Mouse (Mus musculus) urinary bladder, postnatal 36 days (tissue): ENCODE measurements at regions not wholly inside any gene's neighbourhood (a gene's known extent, or its start where the extent isn't known, plus 50 kb on each side); places are given as distances from the start of the nearest gene placed in this dataset.
A peak's percentile ranks its signal among the peaks of the same experiment; 100 is the strongest.

Experiments used
- DNase-seq, 2 experiments: peaks; one replicate each; pipeline ENCODE4 v3.0.0; 2022; ENCODE audit warnings: low spot score in 2 of 2, mixed read lengths in 1 of 2

DNA sequence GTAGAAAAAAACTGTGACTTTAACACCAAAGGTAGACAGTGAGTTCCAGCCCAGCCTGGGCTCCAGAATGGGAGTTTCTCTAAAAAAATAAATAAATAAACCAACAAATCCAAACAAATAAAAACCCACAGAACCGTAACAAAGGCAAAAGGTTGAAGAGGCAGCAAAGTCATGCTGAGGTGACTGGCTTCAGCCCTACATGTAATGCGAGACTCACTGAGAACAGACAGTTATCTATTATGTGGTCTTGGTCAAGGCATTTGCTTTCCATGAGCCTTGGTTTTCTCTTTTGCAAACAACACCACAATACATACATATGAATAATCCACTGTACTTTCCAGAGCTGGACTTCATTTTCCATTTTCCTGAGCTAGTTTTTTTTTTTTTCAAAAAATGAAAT lies 516.6 kb upstream of the Adam5 start:
- no peak for DNase-seq

GRCm38 (mm10) chr8:25332120-25332607 lies 508.0 kb upstream of the Adam5 start:
- DNase-seq: no peak

DNA sequence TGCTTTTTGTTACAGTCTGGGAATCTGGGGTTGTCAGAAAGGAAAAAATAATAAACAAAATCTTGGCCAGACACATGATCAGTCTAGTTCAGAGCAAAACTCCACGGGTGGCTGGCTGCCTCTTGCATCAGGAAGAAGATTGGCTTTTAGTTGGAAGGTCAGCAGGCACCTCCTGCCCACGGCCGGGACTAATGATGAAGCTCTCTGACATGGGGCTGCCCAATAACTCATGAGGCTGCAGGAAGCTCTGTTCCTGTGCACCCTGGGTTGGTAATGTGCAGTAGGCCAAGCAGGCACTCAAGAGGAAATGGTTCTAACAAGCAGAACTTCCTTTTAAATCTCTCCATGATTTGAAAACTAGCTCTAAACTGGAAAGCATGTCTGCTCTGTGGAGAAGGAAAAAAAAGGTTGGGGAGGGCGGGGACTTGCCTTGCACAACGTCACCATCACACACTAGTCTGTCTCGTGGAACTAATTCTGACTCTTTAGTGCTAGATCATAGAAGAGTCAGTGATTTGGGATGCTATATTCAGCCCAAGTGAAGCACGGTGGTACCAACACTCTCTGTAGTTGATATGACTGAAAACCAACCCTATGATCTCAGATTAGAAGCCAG lies 507.1 kb upstream of the Adam5 start:
- peak in 1 of 2 experiments; percentile 6 for DNase-seq

GRCm38 (mm10) chr8:25329791-25330190 lies 505.6 kb upstream of the Adam5 start:
- DNase-seq: no peak

DNA sequence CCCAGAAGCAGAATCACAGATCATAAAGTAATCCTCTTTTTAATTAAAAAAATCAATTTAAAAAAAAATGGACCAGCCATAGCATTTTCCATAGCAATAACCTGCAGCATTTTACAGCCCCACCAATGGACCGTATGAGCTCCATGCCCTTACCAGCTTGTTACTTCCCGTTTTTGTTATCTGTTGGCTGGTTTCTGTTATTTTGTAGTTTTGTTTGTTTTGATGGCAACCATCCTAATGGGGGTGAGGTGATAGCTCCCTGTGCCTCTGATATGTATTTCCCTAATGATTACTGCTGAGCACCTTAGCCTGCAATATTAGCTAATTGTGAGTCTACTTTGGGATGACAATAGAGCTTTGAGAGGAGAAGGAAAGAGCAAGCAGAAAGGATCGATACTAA lies 504.1 kb upstream of the Adam5 start:
- DNase-seq: no peak

DNA sequence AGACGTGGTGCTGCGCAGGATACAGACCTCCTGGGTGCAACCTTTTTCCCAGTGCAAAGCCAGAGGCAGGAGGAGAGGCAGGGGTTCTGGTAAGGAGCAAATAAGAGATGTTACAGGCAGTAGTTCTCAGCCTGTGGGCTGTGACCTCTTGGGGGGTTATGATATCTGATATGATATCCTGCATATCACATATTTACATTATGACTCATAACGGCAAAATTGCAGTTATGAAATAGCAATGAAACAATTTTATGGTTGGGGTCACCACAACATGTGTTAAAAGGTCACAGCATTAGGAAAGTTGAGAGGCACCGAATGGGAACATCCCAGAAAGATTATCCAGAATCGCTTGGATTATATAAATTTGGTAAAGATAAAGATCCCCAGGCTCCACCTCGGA lies 502.8 kb upstream of the Adam5 start:
- no peak for DNase-seq

DNA sequence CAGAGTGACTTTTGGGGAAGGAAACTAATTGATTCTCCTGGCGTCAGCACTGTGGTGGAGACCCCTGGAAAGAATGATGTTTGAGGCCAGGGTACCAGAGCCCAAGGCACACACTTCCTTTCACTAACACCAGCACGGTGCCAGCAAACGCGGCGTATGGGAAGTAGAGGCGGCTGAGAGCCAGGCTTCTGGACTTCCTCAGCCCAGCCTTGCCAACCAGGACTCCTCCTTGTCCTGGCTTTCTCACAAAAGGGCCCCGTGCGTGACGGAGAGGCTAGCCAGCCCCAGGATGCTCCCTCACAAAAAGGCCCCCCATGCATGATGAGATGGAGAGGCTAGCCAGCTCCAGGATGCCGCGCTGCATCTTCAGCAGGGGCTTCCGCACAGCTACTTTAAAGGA lies 502.1 kb upstream of the Adam5 start:
- DNase-seq: no peak

DNA sequence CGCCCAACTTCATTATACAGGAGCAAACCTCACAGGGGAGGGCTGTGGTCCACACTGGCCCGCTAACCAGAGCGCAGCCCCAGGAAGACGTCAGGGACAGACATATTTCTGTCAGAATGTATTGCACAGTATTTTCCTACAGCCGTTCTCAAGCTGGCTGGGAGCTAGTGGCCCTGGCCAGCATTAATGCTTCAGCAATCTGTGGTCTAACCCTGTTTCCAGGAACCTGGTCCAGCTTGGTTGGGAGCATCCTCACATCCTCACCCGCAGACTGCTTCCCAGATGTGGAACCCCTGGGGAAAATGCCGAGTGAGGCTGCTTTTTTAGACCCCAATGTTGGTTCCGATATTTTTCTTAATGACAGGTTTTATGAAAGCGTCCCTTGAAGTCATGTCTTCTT lies 500.6 kb upstream of the Adam5 start:
- DNase-seq: peak in 1 of 2 experiments; percentile 2

DNA sequence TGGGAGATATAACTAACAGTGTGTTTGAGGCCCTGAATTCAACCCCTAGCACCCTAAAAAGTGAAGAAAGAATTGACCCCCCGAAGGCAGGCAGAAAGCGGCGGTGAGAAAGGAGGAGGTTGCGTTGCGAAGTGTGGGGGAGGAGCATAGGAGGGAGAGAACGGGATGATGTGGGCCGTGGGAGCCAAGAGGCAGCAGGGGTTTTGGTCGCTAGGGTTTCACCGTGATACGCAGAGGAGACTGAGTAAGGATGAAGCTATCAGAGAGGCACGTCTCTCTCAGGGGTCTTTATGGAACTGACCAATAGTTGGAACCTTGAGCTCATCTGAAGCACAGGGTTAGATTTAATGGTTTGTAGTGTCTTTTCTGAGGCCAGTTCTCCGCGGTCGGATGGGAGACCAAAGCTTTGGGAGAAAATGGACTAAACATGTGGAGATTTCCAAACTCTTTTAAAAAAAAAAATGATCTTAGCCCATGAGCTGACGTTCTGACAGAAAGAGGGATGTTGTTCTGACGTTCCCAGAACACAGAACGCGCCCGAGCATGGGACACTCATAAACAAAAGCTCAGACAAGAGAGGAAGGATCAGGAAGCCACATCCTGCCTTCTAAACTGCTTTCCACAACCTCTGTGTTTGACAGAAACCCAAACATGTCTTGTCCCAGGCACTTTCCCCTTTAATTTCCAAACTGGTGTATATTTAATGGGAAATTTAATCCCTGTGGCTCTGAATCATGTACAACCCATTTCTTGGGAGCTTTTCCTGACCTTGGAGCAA lies 499.7 kb upstream of the Adam5 start:
- DNase-seq: peak in 1 of 2 experiments; percentile 10

GRCm38 (mm10) chr8:25316383-25316782 lies 492.2 kb upstream of the Adam5 start:
- no peak for DNase-seq

- no peak for DNase-seq
Observed at GRCm38 (mm10) chr8:25311811-25312533, 487.8 kb upstream of the Adam5 start.

- no peak for DNase-seq
Observed at GRCm38 (mm10) chr8:25307956-25308355, 483.8 kb upstream of the Adam5 start.

DNA sequence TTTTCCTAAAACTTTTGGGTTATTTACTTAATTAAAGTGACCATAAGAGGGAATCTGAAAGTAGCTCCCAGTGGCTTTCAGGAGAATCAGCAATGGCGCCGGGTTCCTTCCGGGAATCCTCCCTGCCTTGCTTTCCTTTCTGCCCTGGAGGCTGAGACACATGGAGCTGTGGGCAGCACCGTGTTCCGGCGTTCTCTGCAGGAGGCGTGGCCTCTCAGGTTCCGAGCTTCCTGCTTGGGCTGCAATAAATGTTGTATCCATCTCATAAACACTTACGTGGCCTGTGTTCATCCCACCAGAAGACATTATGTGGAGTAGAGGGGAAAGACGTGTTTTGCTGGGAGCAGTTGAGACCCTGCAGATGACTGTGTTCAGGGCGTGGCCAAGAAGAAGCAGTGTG lies 483.3 kb upstream of the Adam5 start:
- DNase-seq: no peak

- peak in 1 of 2 experiments; percentile 38 for DNase-seq
Observed at GRCm38 (mm10) chr8:25306769-25307491, 482.8 kb upstream of the Adam5 start.
